Mouse (Mus musculus) E14TG2a.4 (cell line): ENCODE results near the gene Barx1.

Source experiments
- CTCF ChIP-seq: conservative IDR thresholded peaks from 2 replicates; pipeline ENCODE4 v1.5.1; 2014; ENCODE audit warnings: low read length
- POU5F1 ChIP-seq: IDR thresholded peaks from 2 replicates; pipeline ENCODE4 v1.6.1; 2014; ENCODE audit warnings: low read length, borderline replicate concordance

DNA sequence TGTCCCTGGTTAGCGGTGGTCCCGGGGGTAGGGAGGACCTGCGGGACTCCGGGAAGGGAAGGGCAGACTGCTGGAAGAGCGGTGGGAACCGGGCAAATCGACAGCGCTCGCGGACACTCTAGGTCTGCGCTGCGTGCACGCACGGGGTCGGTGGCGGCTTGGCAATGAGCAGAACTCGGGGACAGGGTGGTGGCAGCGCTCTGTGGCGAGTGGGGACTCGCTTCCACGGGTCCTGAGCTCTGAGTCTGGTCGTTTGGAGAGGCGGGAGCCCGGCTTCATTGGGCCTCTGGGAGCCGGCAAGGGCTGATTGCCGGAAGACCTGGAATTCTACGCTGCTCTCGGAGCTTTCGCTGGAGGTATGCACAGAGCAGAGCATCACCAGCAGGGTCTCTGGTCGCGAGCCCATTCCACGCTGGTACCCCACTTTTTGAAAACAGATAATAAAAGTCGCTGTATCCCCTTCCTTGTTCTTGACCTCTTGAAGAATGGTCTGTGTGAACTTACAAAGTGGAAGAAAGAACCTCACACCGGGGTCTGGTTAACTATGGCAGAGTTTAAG is 6.3 kb downstream of the Barx1 start:
- TF ChIP-seq CTCF = no peak
- TF ChIP-seq POU5F1 = no peak
